Mouse (Mus musculus): ENCODE results near the gene Rsph1. TPM values are rescaled to one million over a fixed set of nuclear protein-coding genes. Genes with fewer than 3 reads are reported as not detected.
A peak's percentile ranks its signal among the peaks of the same experiment; 100 is the strongest.
"Not testable (repeated sequence)": the region's sequence is repeated elsewhere in the genome, so short reads cannot be mapped to it uniquely, and the experiment has no call there.

The Rsph1 gene
- total RNA-seq, 2 experiments from 2014 or later, result 13.5 to 20.8 TPM

GRCm38 (mm10) chr17:31279541-31279940 lies 2.4 kb upstream of the Rsph1 start:
- DNase-seq (ENCODE audit: low spot score in 2 of 2), result no peak

GRCm38 (mm10) chr17:31277931-31278330 lies 748 bp upstream of the Rsph1 start:
- DNase-seq (ENCODE audit: low spot score in 2 of 2), result no peak

DNA sequence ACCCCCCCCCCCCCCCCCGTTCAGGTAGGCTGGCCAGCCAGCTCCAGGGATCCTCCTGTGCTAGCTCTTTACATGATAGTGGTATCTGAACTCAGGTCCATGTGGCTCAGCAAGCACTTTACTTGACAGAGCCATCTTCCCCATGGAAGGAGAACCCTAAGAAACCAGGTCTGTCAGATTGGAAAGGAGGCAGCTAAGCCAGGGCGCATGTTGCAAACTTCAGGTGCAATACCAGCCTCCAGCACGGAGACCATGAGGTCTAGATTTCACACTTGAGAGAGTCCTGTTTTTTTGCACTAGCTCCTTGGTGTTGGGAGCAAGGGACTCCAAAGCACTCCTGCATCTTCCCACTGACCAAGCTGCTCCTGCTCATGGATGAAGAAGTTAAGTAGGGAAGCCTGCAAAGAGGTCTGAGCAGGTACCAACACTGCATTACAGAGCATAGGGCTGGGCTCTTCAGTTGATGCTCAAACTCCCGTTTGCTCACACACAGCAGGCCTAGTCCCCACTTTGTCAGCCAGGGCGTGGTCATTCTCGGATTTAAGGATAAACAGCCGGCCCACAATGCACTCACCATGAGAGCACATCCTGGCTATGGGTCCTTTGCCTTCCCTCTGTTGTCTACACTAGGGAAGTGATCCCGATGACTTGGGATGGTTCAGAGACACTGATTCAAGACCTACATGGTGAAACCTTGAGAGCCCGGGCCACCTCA lies 819 bp downstream of the Rsph1 start:
- DNase-seq (ENCODE audit: low spot score in 2 of 2), result no peak

GRCm38 (mm10) chr17:31275181-31275580 lies 2.0 kb downstream of the Rsph1 start:
- DNase-seq (ENCODE audit: low spot score in 2 of 2), result no peak

- no peak for DNase-seq (ENCODE audit: low spot score in 2 of 2)
Observed at GRCm38 (mm10) chr17:31273631-31274030, 3.6 kb downstream of the Rsph1 start.

GRCm38 (mm10) chr17:31272416-31273165 lies 4.6 kb downstream of the Rsph1 start:
- no peak for DNase-seq (ENCODE audit: low spot score in 2 of 2)

GRCm38 (mm10) chr17:31271136-31271851 lies 5.9 kb downstream of the Rsph1 start:
- DNase-seq (ENCODE audit: low spot score in 2 of 2), result no peak

- DNase-seq (ENCODE audit: low spot score in 2 of 2), result not testable (repeated sequence)
Observed at GRCm38 (mm10) chr17:31270736-31271135, 6.4 kb downstream of the Rsph1 start.

DNA sequence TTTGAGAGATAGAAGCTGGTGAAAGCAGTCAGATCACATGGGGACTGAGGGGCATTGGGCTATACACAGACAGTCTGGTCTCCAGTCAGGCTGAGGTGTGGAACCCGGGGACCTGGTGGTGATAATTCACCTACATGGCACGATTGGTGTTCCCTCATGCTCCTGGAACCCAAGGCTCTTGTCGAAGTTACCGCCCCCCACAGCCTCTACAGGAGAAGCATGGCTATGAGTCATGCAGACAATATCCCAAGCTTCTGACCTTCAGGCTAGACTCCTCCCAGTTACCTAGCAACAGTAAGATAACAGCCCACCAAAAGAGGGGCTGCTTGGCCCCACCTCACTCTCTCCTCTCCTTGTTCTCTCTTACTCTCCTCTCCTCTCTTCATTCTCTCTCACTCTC lies 6.9 kb downstream of the Rsph1 start:
- no peak for DNase-seq (ENCODE audit: low spot score in 2 of 2)

DNA sequence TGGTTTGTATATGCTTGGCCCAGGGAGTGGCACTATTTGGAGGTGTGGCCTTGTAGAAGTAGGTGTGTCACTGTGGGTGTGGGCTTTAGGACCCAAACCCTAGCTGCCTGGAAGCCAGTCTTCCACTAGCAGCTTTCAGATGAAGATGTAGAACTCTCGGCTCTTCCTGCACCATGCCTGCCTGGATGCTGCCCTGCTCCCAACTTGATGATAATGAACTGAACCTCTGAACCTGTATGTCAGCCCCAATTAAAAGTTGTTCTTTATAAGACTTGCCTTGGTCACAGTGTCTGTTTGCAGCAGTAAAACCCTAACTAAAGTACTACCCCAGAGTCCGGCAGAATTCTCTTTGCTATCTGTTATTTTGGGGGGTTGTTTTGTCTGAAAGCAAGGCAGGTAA lies 7.4 kb downstream of the Rsph1 start:
- DNase-seq (ENCODE audit: low spot score in 2 of 2), result no peak

DNA sequence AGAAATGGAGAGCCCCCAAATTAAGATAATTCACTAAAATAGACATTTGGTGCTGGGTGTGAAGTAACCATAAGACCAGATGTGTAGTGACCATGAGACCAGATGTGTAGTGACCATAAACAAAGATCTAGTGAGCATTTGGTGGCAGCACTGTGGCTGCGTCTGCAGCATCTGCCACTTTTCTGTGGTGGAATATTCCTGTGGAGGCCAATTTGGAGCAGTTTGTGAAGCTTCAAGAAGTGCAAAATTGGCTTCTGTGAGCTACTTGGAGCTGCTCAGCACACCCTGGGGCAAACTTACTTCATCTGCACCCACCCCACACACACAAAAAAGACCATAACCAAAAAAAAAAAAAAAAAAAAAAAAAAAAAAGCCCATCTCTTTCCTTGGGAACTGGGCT lies 9.2 kb downstream of the Rsph1 start:
- no peak for DNase-seq (ENCODE audit: low spot score in 2 of 2)

GRCm38 (mm10) chr17:31267603-31268002 lies 9.6 kb downstream of the Rsph1 start:
- DNase-seq (ENCODE audit: low spot score in 2 of 2), result no peak

DNA sequence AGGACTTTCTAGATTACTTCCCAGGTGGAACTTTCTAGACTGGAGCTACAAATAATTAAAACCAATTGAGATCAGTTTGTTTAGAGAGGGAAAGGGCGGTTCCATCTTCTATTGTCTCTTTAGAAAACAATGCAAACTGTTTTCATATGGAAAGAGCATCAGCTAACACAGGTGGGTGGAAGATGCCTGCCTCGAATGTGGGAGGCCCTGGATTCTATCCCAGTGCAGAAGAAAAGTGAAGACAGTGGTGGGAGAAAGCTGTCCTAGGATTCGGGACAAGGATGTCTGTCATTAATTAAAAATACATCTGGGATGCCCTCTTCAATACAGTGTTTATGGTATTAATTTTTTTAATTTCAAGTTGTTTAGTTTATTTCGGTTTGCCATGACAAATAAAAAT lies 10.0 kb downstream of the Rsph1 start:
- DNase-seq (ENCODE audit: low spot score in 2 of 2), result no peak

DNA sequence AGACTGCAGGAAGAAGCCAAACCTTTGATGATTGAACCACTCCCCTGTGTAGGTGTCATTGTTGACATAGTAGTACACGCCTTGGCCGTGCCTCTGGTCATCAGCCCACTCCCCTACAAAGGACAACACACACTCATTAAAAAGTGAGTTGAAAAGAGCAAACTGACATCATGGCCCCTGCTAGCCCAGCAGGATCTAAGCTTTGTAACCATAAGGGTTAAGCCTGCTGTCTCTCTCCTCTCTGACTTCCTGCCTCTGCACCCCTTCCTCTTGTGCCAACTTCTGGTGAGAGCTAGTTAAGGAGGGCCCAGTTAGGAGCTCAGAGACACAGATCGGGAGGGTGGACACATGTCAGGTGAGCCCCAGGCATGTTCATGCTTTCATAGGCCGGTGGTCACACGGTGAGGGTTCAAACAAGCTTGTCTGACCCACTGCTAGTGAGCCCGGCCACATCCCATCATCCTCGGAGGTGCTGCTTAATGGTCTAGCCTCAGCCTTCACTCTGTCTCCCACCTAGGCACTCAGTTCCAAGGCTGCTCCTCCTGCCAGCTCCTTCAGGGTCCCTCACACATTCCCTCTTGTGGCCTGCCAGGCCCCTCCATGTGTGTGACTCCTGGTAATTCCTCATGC lies 10.7 kb downstream of the Rsph1 start:
- no peak for DNase-seq (ENCODE audit: low spot score in 2 of 2)

DNA sequence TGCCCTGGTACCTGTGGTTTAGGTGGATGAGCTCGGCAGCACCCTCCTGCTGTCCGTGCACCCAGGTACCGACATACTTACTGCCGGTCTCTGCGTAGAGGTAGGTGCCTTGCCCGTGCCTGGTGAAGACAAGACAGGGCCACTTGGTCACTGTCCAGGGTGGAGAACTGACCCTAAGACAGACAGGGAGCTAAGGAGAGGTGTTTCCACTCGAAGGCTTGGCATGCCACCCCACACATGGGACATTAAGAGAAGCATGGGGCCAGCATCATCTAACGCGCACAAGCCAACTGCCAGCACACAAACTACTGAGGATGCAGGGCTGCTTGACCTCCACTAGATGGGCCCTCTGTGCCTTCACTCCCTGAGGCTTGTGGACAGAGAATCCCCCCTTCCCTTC lies 11.4 kb downstream of the Rsph1 start:
- peak in 1 of 2 experiments; percentile 2 for DNase-seq (ENCODE audit: low spot score in 2 of 2)

DNA sequence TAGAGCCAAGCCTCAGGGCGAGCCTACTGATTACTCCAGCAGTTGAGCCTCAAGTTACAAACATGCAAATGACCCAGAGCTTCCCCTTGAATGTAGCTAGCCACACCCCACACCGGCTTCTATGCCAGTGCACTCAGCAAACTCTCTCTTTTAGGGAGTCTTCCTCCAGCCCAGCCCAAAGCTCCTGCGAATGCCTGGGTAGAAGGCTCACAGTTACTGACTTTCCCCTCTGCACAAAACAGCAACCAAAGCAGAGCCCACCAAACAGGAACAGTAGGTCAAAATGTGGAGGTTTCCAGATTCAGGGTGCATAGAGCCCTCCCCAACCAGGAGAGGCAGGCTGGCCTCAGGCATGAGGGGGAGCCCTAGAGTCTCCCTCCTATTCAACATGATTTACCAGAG lies 12.0 kb downstream of the Rsph1 start:
- DNase-seq (ENCODE audit: low spot score in 2 of 2), result no peak

DNA sequence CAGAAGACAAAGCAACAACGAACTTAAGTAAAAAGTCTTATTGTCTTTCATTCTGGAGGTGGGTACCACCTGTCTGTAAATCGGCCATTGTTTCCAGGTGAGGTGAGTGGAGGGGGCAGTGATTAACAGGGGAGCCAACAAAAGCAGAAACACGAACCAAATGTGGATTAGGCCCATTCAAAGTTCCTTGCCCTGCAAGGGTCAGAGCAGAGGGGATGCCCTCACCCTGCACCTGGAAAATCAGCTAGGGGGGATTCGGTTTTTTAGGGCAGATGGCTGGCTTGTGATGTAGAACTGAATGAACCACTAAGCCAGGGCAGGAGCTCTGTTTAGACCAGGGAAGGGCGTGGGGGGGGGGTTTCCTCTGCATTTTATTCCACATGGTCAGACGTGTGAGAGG lies 12.8 kb downstream of the Rsph1 start:
- DNase-seq (ENCODE audit: low spot score in 2 of 2), result no peak

DNA sequence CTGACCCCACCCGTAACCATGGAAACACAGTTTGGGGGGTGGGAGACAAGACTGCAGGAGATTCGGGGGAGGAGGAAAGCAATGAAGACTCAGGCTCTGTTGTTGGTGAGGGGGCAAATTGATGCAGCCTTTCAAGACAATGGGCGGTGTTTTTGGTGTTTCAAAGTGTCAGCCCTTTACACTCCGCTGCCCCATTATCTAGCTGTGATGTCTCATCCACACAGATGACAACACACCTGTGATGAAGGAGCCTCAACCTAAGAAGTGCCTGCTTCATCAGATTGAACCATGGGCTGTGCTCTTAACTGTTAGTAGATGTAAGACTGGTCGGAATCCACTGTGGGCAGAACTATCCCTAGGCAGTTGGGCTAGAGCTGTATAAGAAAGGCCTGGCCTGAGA lies 13.4 kb downstream of the Rsph1 start:
- no peak for DNase-seq (ENCODE audit: low spot score in 2 of 2)

GRCm38 (mm10) chr17:31262715-31263114 lies 14.5 kb downstream of the Rsph1 start:
- DNase-seq (ENCODE audit: low spot score in 2 of 2), result no peak

- DNase-seq (ENCODE audit: low spot score in 2 of 2), result no peak
Observed at GRCm38 (mm10) chr17:31261352-31261751, 15.8 kb downstream of the Rsph1 start.

DNA sequence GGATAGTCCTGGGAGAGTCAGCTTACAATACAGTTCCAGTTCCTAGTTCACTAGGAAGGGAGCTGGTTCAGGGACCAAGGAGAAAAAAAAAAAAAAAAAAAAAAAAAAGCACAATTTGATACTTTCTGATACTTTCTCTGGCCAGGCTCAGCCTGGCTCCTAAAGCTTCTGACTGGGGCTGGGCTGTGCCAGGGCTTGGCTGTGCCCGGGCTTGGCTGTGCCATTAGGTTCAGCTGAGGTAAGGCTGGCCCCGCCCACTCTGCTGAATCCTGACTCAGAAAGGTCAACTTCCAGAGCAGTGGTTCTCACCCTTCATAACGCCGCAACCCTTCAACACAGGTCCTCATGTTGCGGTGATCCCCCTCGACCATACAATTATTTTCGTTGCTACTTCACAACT lies 16.8 kb downstream of the Rsph1 start:
- DNase-seq (ENCODE audit: low spot score in 2 of 2), result no peak

DNA sequence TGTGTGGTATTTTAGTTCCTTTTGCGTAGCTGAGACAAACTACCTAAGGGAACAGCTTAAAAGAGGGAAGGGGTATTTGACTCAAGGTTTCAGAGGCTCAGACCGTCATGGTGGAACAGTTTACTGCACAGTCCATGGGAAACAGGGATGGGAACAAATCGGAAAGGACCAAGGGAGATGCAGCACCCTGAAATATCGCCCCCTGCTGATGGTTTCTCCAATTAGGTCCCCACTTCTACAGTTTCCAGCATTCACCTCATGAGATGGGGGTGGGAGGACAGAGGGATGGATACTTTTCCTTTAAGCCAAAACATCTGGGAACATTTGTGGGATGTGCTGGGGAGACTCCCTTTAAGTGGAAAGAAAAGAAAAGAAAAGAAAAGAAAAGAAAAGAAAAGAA lies 17.4 kb downstream of the Rsph1 start:
- DNase-seq (ENCODE audit: low spot score in 2 of 2), result no peak
